Mouse (Mus musculus): ENCODE results near the gene Ly6g6c. TPM values are rescaled to one million over a fixed set of nuclear protein-coding genes. Genes with fewer than 3 reads are reported as not detected.

Ly6g6c gene
- polyA plus RNA-seq, 1 experiment from 2014 or later = 0.17 TPM

DNA sequence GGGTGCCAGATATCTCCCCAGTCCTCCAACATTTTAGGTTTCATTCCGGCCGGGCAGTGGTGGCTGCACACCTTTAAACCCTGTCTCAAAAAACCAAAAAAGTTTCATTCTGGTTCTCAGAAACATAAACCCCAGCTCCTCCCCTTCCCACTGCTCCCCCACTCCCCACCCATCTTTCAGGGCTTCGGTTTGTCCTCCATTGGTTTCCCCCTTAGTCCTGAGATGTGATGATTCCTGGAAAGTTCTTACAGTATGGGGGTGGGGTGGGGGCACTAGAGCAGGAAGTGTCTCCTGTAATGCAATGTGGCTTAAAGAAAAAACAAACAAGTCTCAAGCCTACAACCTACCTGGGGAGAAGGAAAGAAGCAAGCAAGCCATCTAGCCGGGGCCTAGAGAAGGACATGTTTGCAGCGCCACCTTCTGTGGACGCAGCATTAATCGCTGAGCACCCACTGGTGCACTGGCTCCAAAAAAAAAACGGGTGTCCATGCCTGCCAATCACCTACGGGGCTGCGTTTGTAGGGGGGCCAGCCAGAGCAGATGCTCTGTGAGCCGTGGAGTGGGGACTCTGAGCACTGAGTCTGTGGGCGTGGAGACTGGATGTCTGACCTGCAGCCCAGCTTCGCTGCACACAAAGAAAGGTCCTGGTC is 40.7 kb downstream of the Ly6g6c start:
- WGBS = 28% methylated on average over 13 of the region's 13 CpGs
- H3K27me3 ChIP-seq (ENCODE audit: control insufficient read depth, insufficient read depth, low read length) = no peaks in the 10 kb centered on the region
- no peak for ATAC-seq (replicated peaks; ENCODE audit: extremely low read depth, insufficient read depth, low FRiP score)
- H3K27ac ChIP-seq (ENCODE audit: low read length) = no peak overlapping the region
- H3K36me3 ChIP-seq (ENCODE audit: control insufficient read depth, insufficient read depth) = peaks cover 12% of the 10 kb centered on the region
- H3K9ac ChIP-seq (ENCODE audit: low read length) = no peak overlapping the region
- H3K9me3 ChIP-seq (replicated peaks; ENCODE audit: control insufficient read depth, low read length) = no peaks in the 10 kb centered on the region
- H3K4me1 ChIP-seq (ENCODE audit: control insufficient read depth, insufficient read depth, low read length) = peaks cover 6% of the 10 kb centered on the region; the same call in 1 of the 2 replicates
- H3K4me3 ChIP-seq (ENCODE audit: low read length) = no peak overlapping the region
- no peak overlapping the region for H3K4me2 ChIP-seq (ENCODE audit: low read depth, low read length)

GRCm38 (mm10) chr17:35106522-35106921 is 41.3 kb downstream of the Ly6g6c start:
- Histone ChIP-seq H3K27ac (ENCODE audit: low read length) (no peak overlapping the region), H3K9ac (ENCODE audit: low read length) (no peak overlapping the region), H3K4me2 (ENCODE audit: low read depth, low read length) (no peak overlapping the region), H3K4me1 (ENCODE audit: control insufficient read depth, insufficient read depth, low read length) (peaks cover 6% of the 10 kb centered on the region; the same call in 1 of the 2 replicates), H3K4me3 (ENCODE audit: low read length) (no peak overlapping the region), H3K9me3 (replicated peaks; ENCODE audit: control insufficient read depth, low read length) (no peaks in the 10 kb centered on the region), H3K36me3 (ENCODE audit: control insufficient read depth, insufficient read depth) (peaks cover 6% of the 10 kb centered on the region), H3K27me3 (ENCODE audit: control insufficient read depth, insufficient read depth, low read length) (no peaks in the 10 kb centered on the region)
- no peak for ATAC-seq (replicated peaks; ENCODE audit: extremely low read depth, insufficient read depth, low FRiP score)
- 64% methylated on average over 3 of the region's 3 CpGs for WGBS

DNA sequence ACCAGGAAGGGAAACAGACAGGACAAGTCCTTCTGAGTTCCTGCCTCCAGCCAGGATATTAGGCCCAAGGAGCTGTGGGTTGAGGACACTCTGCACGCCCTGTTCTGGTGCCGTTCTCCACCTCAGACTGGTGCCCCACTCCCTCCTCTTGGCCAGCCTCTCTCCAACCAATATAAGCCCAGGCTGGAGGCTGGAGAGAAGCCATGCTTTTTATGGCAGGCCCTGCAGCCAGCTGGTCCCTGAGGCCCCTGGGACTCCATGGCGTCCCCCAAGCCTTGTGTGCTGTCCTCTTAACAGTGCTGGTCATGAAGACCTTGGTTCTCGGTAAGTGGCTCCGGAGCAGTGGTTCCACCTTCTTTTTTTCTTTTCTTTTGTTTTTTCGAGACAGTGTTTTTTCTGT is 42.9 kb downstream of the Ly6g6c start, which contains the start of gene Ly6g5c:
TSS of gene Ly6g5c (plus strand) at position 183 of the 400 bp plus-strand sequence.
- Histone ChIP-seq H3K4me2 (ENCODE audit: low read depth, low read length) (no peak within 1 kb of the TSS), H3K9ac (ENCODE audit: low read length) (no peak within 1 kb of the TSS), H3K4me1 (ENCODE audit: control insufficient read depth, insufficient read depth, low read length) (peaks cover 3% of the 10 kb centered on the region; the same call in 1 of the 2 replicates), H3K27ac (ENCODE audit: low read length) (no peak within 1 kb of the TSS), H3K27me3 (ENCODE audit: control insufficient read depth, insufficient read depth, low read length) (no peaks in the 10 kb centered on the region), H3K36me3 (ENCODE audit: control insufficient read depth, insufficient read depth) (no peaks in the 10 kb centered on the region), H3K4me3 (ENCODE audit: low read length) (no peak within 1 kb of the TSS), H3K9me3 (replicated peaks; ENCODE audit: control insufficient read depth, low read length) (no peaks in the 10 kb centered on the region)
- whole genome bisulfite sequencing = 77% methylated on average over 6 of the region's 6 CpGs
- no peak for ATAC-seq (replicated peaks; ENCODE audit: extremely low read depth, insufficient read depth, low FRiP score)

DNA sequence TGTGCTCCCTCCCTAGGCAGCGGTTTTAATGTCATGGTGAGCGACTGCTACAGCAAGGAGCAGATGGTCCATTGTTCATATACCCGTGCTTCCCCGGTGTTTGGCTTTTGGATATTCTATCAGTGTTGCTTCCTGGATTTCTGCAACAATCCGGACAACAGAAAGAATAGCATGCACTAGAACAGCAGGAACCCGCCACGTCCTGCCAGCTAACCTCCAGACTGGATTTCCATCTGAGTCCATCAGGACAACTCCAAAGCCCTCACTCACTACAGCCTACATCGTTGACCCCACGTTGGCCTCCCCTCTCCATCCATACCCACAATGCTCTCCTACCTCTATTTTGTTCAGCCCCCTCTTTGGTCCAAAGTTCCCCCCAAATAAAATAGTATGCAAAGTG is 46.6 kb downstream of the Ly6g6c start:
- peaks cover 11% of the 10 kb centered on the region for H3K36me3 ChIP-seq (ENCODE audit: control insufficient read depth, insufficient read depth)
- no peaks in the 10 kb centered on the region for H3K27me3 ChIP-seq (ENCODE audit: control insufficient read depth, insufficient read depth, low read length)
- no peaks in the 10 kb centered on the region for H3K4me1 ChIP-seq (ENCODE audit: control insufficient read depth, insufficient read depth, low read length)
- 68% methylated on average over 9 of the region's 9 CpGs for WGBS
- no peaks in the 10 kb centered on the region for H3K9me3 ChIP-seq (replicated peaks; ENCODE audit: control insufficient read depth, low read length)
- peak; percentile 24; the same call in 1 of the 2 replicates for ATAC-seq (replicated peaks; ENCODE audit: extremely low read depth, insufficient read depth, low FRiP score)
- H3K4me2 ChIP-seq (ENCODE audit: low read depth, low read length) = peak overlapping the region; percentile 22
- no peak overlapping the region for H3K4me3 ChIP-seq (ENCODE audit: low read length)
- peak overlapping the region; percentile 48; the same call in 1 of the 2 replicates for H3K27ac ChIP-seq (ENCODE audit: low read length)
- no peak overlapping the region for H3K9ac ChIP-seq (ENCODE audit: low read length)

- no peak for ATAC-seq (replicated peaks; ENCODE audit: extremely low read depth, insufficient read depth, low FRiP score)
- H3K4me1 ChIP-seq (ENCODE audit: control insufficient read depth, insufficient read depth, low read length) = peaks cover 8% of the 10 kb centered on the region
- H3K9ac ChIP-seq (ENCODE audit: low read length) = no peak within 1 kb of the TSS
- no peak within 1 kb of the TSS for H3K4me2 ChIP-seq (ENCODE audit: low read depth, low read length)
- H3K4me3 ChIP-seq (ENCODE audit: low read length) = no peak within 1 kb of the TSS
- no peak within 1 kb of the TSS for H3K27ac ChIP-seq (ENCODE audit: low read length)
- no peaks in the 10 kb centered on the region for H3K9me3 ChIP-seq (replicated peaks; ENCODE audit: control insufficient read depth, low read length)
- no peaks in the 10 kb centered on the region for H3K27me3 ChIP-seq (ENCODE audit: control insufficient read depth, insufficient read depth, low read length)
- H3K36me3 ChIP-seq (ENCODE audit: control insufficient read depth, insufficient read depth) = peaks cover 33% of the 10 kb centered on the region
- WGBS = 85% methylated on average over 8 of the region's 8 CpGs
Observed at GRCm38 (mm10) chr17:35115046-35116019, 50.1 kb downstream of the Ly6g6c start, which contains the start of gene Ly6g5b. Gene Ly6g5b, minus strand, starts transcription at chr17:35115428.

Other genes with a start within 250 kb of the Ly6g6c start
- gene Stk19, start 228.4 kb upstream of the Ly6g6c start, polyA plus RNA-seq (2015; fragmentation: Nextera tagmentation; extraction: Ambion mirVana) = 17.1 and 24.4 TPM in 2 replicates
- 37.7 and 38.6 TPM in 2 replicates for gene Dxo, start 228.4 kb upstream of the Ly6g6c start, polyA plus RNA-seq (2015; fragmentation: Nextera tagmentation; extraction: Ambion mirVana)
- gene Skiv2l, start 215.2 kb upstream of the Ly6g6c start, polyA plus RNA-seq (2015; fragmentation: Nextera tagmentation; extraction: Ambion mirVana) = 32.9 and 33.9 TPM in 2 replicates
- 57.5 and 64.3 TPM in 2 replicates for gene Nelfe, start 215.0 kb upstream of the Ly6g6c start, polyA plus RNA-seq (2015; fragmentation: Nextera tagmentation; extraction: Ambion mirVana)
- 1.7 and 2.5 TPM in 2 replicates for gene Cfb, start 202.9 kb upstream of the Ly6g6c start, polyA plus RNA-seq (2015; fragmentation: Nextera tagmentation; extraction: Ambion mirVana)
- 1.4 and 1.5 TPM in 2 replicates for gene Zbtb12, start 185.9 kb upstream of the Ly6g6c start, polyA plus RNA-seq (2015; fragmentation: Nextera tagmentation; extraction: Ambion mirVana)
- not detected in 2 replicates for gene Gm20547, start 183.3 kb upstream of the Ly6g6c start, polyA plus RNA-seq (2015; fragmentation: Nextera tagmentation; extraction: Ambion mirVana)
- gene C2, start 167.1 kb upstream of the Ly6g6c start, polyA plus RNA-seq (2015; fragmentation: Nextera tagmentation; extraction: Ambion mirVana) = 2.2 and 2.6 TPM in 2 replicates
- 39.5 and 41.5 TPM in 2 replicates for gene Ehmt2, start 166.9 kb upstream of the Ly6g6c start, polyA plus RNA-seq (2015; fragmentation: Nextera tagmentation; extraction: Ambion mirVana)
- 0.16 and 0.68 TPM in 2 replicates for gene Slc44a4, start 150.9 kb upstream of the Ly6g6c start, polyA plus RNA-seq (2015; fragmentation: Nextera tagmentation; extraction: Ambion mirVana)
- 20.1 and 20.4 TPM in 2 replicates for gene Neu1, start 134.1 kb upstream of the Ly6g6c start, polyA plus RNA-seq (2015; fragmentation: Nextera tagmentation; extraction: Ambion mirVana)
- gene Hspa1b, start 106.2 kb upstream of the Ly6g6c start, polyA plus RNA-seq (2015; fragmentation: Nextera tagmentation; extraction: Ambion mirVana) = 0.11 and 0.18 TPM in 2 replicates
- not detected in 2 replicates for gene Gm20481, start 95.5 kb upstream of the Ly6g6c start, polyA plus RNA-seq (2015; fragmentation: Nextera tagmentation; extraction: Ambion mirVana)
- 3.9 and 4.4 TPM in 2 replicates for gene Hspa1a, start 93.2 kb upstream of the Ly6g6c start, polyA plus RNA-seq (2015; fragmentation: Nextera tagmentation; extraction: Ambion mirVana)
- gene Hspa1l, start 92.7 kb upstream of the Ly6g6c start, polyA plus RNA-seq (2015; fragmentation: Nextera tagmentation; extraction: Ambion mirVana) = 3.1 and 4.2 TPM in 2 replicates
- gene Lsm2, start 83.5 kb upstream of the Ly6g6c start, polyA plus RNA-seq (2015; fragmentation: Nextera tagmentation; extraction: Ambion mirVana) = 132 and 134 TPM in 2 replicates
- gene Vars, start 64.4 kb upstream of the Ly6g6c start, polyA plus RNA-seq (2015; fragmentation: Nextera tagmentation; extraction: Ambion mirVana) = 69.9 and 75.0 TPM in 2 replicates
- gene Vwa7, start 48.8 kb upstream of the Ly6g6c start, polyA plus RNA-seq (2015; fragmentation: Nextera tagmentation; extraction: Ambion mirVana) = 0.27 and 0.34 TPM in 2 replicates
- 1.9 and 3.0 TPM in 2 replicates for gene Sapcd1, start 37.4 kb upstream of the Ly6g6c start, polyA plus RNA-seq (2015; fragmentation: Nextera tagmentation; extraction: Ambion mirVana)
- 3.5 and 3.7 TPM in 2 replicates for gene Msh5, start 18.6 kb upstream of the Ly6g6c start, polyA plus RNA-seq (2015; fragmentation: Nextera tagmentation; extraction: Ambion mirVana)
- gene Clic1, start 15.4 kb upstream of the Ly6g6c start, polyA plus RNA-seq (2015; fragmentation: Nextera tagmentation; extraction: Ambion mirVana) = 349 and 372 TPM in 2 replicates
- gene Ddah2, start 6.4 kb upstream of the Ly6g6c start, polyA plus RNA-seq (2015; fragmentation: Nextera tagmentation; extraction: Ambion mirVana) = 171 and 193 TPM in 2 replicates
- 0.16 and 0.54 TPM in 2 replicates for gene Mpig6b, start 796 bp downstream of the Ly6g6c start, polyA plus RNA-seq (2015; fragmentation: Nextera tagmentation; extraction: Ambion mirVana)
- gene Ly6g6e, start 11.5 kb downstream of the Ly6g6c start, polyA plus RNA-seq (2015; fragmentation: Nextera tagmentation; extraction: Ambion mirVana) = 0.72 and 0.84 TPM in 2 replicates
- gene Ly6g6d, start 12.7 kb downstream of the Ly6g6c start, polyA plus RNA-seq (2015; fragmentation: Nextera tagmentation; extraction: Ambion mirVana) = 1.9 and 3.4 TPM in 2 replicates
- 0.29 and 0.39 TPM in 2 replicates for gene Ly6g6f, start 20.2 kb downstream of the Ly6g6c start, polyA plus RNA-seq (2015; fragmentation: Nextera tagmentation; extraction: Ambion mirVana)
- gene Abhd16a, start 23.9 kb downstream of the Ly6g6c start, polyA plus RNA-seq (2015; fragmentation: Nextera tagmentation; extraction: Ambion mirVana) = 80.9 and 83.3 TPM in 2 replicates
- 0.72 TPM in 1 of 2 replicates, not detected in the other for gene Ly6g5c, start 42.9 kb downstream of the Ly6g6c start, polyA plus RNA-seq (2015; fragmentation: Nextera tagmentation; extraction: Ambion mirVana)
- 0.57 and 0.63 TPM in 2 replicates for gene Ly6g5b, start 50.0 kb downstream of the Ly6g6c start, polyA plus RNA-seq (2015; fragmentation: Nextera tagmentation; extraction: Ambion mirVana)
- 13.6 and 14.9 TPM in 2 replicates for gene Gpank1, start 56.1 kb downstream of the Ly6g6c start, polyA plus RNA-seq (2015; fragmentation: Nextera tagmentation; extraction: Ambion mirVana)
- gene Csnk2b, start 56.7 kb downstream of the Ly6g6c start, polyA plus RNA-seq (2015; fragmentation: Nextera tagmentation; extraction: Ambion mirVana) = 224 and 232 TPM in 2 replicates
- 10.1 and 10.2 TPM in 2 replicates for gene D17H6S53E, start 61.0 kb downstream of the Ly6g6c start, polyA plus RNA-seq (2015; fragmentation: Nextera tagmentation; extraction: Ambion mirVana)
- gene Apom, start 66.7 kb downstream of the Ly6g6c start, polyA plus RNA-seq (2015; fragmentation: Nextera tagmentation; extraction: Ambion mirVana) = 0.60 and 0.89 TPM in 2 replicates
- 37.5 and 40.5 TPM in 2 replicates for gene Bag6, start 69.8 kb downstream of the Ly6g6c start, polyA plus RNA-seq (2015; fragmentation: Nextera tagmentation; extraction: Ambion mirVana)
- 103 and 113 TPM in 2 replicates for gene Prrc2a, start 99.5 kb downstream of the Ly6g6c start, polyA plus RNA-seq (2015; fragmentation: Nextera tagmentation; extraction: Ambion mirVana)
- 6.0 and 10.9 TPM in 2 replicates for gene Aif1, start 110.7 kb downstream of the Ly6g6c start, polyA plus RNA-seq (2015; fragmentation: Nextera tagmentation; extraction: Ambion mirVana)
- 7.9 and 8.2 TPM in 2 replicates for gene Lst1, start 123.1 kb downstream of the Ly6g6c start, polyA plus RNA-seq (2015; fragmentation: Nextera tagmentation; extraction: Ambion mirVana)
- 3.5 and 6.4 TPM in 2 replicates for gene Ltb, start 129.1 kb downstream of the Ly6g6c start, polyA plus RNA-seq (2015; fragmentation: Nextera tagmentation; extraction: Ambion mirVana)
- 0.20 and 0.33 TPM in 2 replicates for gene Tnf, start 136.6 kb downstream of the Ly6g6c start, polyA plus RNA-seq (2015; fragmentation: Nextera tagmentation; extraction: Ambion mirVana)
- 0.27 and 0.79 TPM in 2 replicates for gene Lta, start 140.0 kb downstream of the Ly6g6c start, polyA plus RNA-seq (2015; fragmentation: Nextera tagmentation; extraction: Ambion mirVana)
- gene Gm16181, start 155.4 kb downstream of the Ly6g6c start, polyA plus RNA-seq (2015; fragmentation: Nextera tagmentation; extraction: Ambion mirVana) = 0.41 and 1.2 TPM in 2 replicates
- gene Atp6v1g2, start 168.3 kb downstream of the Ly6g6c start, polyA plus RNA-seq (2015; fragmentation: Nextera tagmentation; extraction: Ambion mirVana) = 10.1 and 10.4 TPM in 2 replicates
- gene Nfkbil1, start 170.4 kb downstream of the Ly6g6c start, polyA plus RNA-seq (2015; fragmentation: Nextera tagmentation; extraction: Ambion mirVana) = 8.4 and 8.8 TPM in 2 replicates
- 256 and 260 TPM in 2 replicates for gene Ddx39b, start 176.4 kb downstream of the Ly6g6c start, polyA plus RNA-seq (2015; fragmentation: Nextera tagmentation; extraction: Ambion mirVana)
- gene H2-D1, start 197.3 kb downstream of the Ly6g6c start, polyA plus RNA-seq (2015; fragmentation: Nextera tagmentation; extraction: Ambion mirVana) = 90.5 and 110 TPM in 2 replicates